8 mouse cellular contexts compared by ENCODE assay signal in genomic region chr15:87623966-87624609, GRCm38 (mm10).
DNase-seq lines count a peak whose midpoint lies in the region; ATAC-seq and TF ChIP-seq lines count a peak whose summit lies in the region.

No protein-coding gene starts in this region.

- intact Hi-C loops in heart, adult 2 months (cut with DNase I), result loop anchor here (10.0 kb wide), 1 partner anchor 931 kb away; no protein-coding TSS in a partner anchor
- intact Hi-C loops in left cerebral cortex, postnatal 36 days (cut with DNase I), result loop anchor here (2.0 to 10.0 kb wide), 4 partner anchors 57 to 911 kb away; no protein-coding TSS in a partner anchor

- peak overlapping the region; percentile 78 for H3K9ac ChIP-seq in embryonic facial prominence, embryonic 13.5 days
- H3K9ac ChIP-seq in heart, adult 2 months (ENCODE audit: low read depth, low read length), result peak overlapping the region; percentile 60
- peak overlapping the region; percentile 83 for H3K9ac ChIP-seq in midbrain, embryonic 11.5 days (ENCODE audit: low read length)

- under 1% methylated on average over 83 of the region's 86 CpGs for WGBS in embryonic facial prominence, embryonic 13.5 days
- WGBS in heart, adult 2 months, result 6% methylated on average over 86 of the region's 86 CpGs
- under 1% methylated on average over 70 of the region's 86 CpGs for WGBS in midbrain, embryonic 11.5 days
- WGBS in small intestine, adult 2 months, result 3% methylated on average over 86 of the region's 86 CpGs

- H3K9me3 ChIP-seq in embryonic facial prominence, embryonic 13.5 days, result no peaks in the 10 kb centered on the region
- H3K9me3 ChIP-seq in midbrain, embryonic 11.5 days (ENCODE audit: control insufficient read depth, low read length), result no peaks in the 10 kb centered on the region

- peak overlapping the region; percentile 28; the same call in 1 of the 2 replicates for H3K27ac ChIP-seq in embryonic facial prominence, embryonic 13.5 days
- no peak overlapping the region for H3K27ac ChIP-seq in heart, adult 2 months
- H3K27ac ChIP-seq in midbrain, embryonic 11.5 days (ENCODE audit: low read depth, low read length), result peak overlapping the region; percentile 51; the same call in 1 of the 2 replicates
- no peak overlapping the region for H3K27ac ChIP-seq in small intestine, adult 2 months (ENCODE audit: insufficient read depth, low read depth, low read length)

- no peaks in the 10 kb centered on the region for H3K79me2 ChIP-seq in heart, adult 2 months (replicated peaks; ENCODE audit: control insufficient read depth, insufficient read depth, low read length)

- H3K4me2 ChIP-seq in embryonic facial prominence, embryonic 13.5 days, result peak overlapping the region; percentile 94
- H3K4me2 ChIP-seq in midbrain, embryonic 11.5 days, result peak overlapping the region; percentile 92

- peak overlapping the region; percentile 67 for H3K4me3 ChIP-seq in embryonic facial prominence, embryonic 13.5 days
- H3K4me3 ChIP-seq in heart, adult 2 months, result no peak overlapping the region
- peak overlapping the region; percentile 76 for H3K4me3 ChIP-seq in midbrain, embryonic 11.5 days (ENCODE audit: low read depth, low read length)
- peak overlapping the region; percentile 36 for H3K4me3 ChIP-seq in small intestine, adult 2 months (ENCODE audit: low read depth, low read length)

- peak; percentile 81 for TF ChIP-seq CTCF in heart, adult 2 months (IDR thresholded peaks at IDR 0.05)
- TF ChIP-seq CTCF in small intestine, adult 2 months (IDR thresholded peaks at IDR 0.05; ENCODE audit: extremely low read depth, insufficient read length, insufficient replicate concordance, low read depth, low read length), result 0 out of 2 replicates have a peak, but pooled peaks have one; percentile 15

- peaks cover 49% of the 10 kb centered on the region for H3K27me3 ChIP-seq in embryonic facial prominence, embryonic 13.5 days
- peaks cover 2% of the 10 kb centered on the region; the same call in 1 of the 2 replicates for H3K27me3 ChIP-seq in heart, adult 2 months (ENCODE audit: control insufficient read depth, insufficient read depth, low read length)
- no peaks in the 10 kb centered on the region for H3K27me3 ChIP-seq in midbrain, embryonic 11.5 days (ENCODE audit: control insufficient read depth, insufficient read depth, low read length)
- H3K27me3 ChIP-seq in small intestine, adult 2 months (ENCODE audit: control insufficient read depth, insufficient read depth, low read length), result peaks cover 8% of the 10 kb centered on the region; the same call in 1 of the 2 replicates

- no peaks in the 10 kb centered on the region for H3K36me3 ChIP-seq in embryonic facial prominence, embryonic 13.5 days
- H3K36me3 ChIP-seq in heart, adult 2 months (ENCODE audit: control insufficient read depth, insufficient read depth, low read length), result no peaks in the 10 kb centered on the region
- no peaks in the 10 kb centered on the region for H3K36me3 ChIP-seq in midbrain, embryonic 11.5 days (ENCODE audit: control insufficient read depth, insufficient read depth, low read length)
- H3K36me3 ChIP-seq in small intestine, adult 2 months (ENCODE audit: control insufficient read depth, insufficient read depth, low read length), result no peaks in the 10 kb centered on the region

- TF ChIP-seq POLR2A in heart, adult 2 months (IDR thresholded peaks at IDR 0.05; ENCODE audit: insufficient read depth, low read depth, low read length), result no peak
- no peak for TF ChIP-seq POLR2A in small intestine, adult 2 months (IDR thresholded peaks at IDR 0.05; ENCODE audit: low read depth, low read length)

- DNase-seq in adrenal gland, postnatal 36 days, result peak; percentile 93 to 95
- peak; percentile 82 for DNase-seq in heart, adult 2 months
- DNase-seq in kidney, adult 18-20 months, result peak; percentile 86
- DNase-seq in left cerebral cortex, postnatal 36 days (ENCODE audit: low spot score in 2 of 2), result peak; percentile 91 to 93
- peak; percentile 98 for DNase-seq in midbrain, embryonic 11.5 days (ENCODE audit: low spot score, missing footprints)
- DNase-seq in c-Kit-positive CD71-positive TER-119-positive erythroid progenitor cells, embryonic 14.5 days (ENCODE audit: low spot score), result no peak

- no peak for TF ChIP-seq EP300 in heart, adult 2 months (IDR thresholded peaks at IDR 0.05; ENCODE audit: insufficient read depth, low read depth, low read length)

- ATAC-seq in embryonic facial prominence, embryonic 13.5 days (ENCODE audit: insufficient number of reproducible peaks, insufficient read depth, low FRiP score, low TSS enrichment, low read depth), result peak; percentile 84
- ATAC-seq in midbrain, embryonic 11.5 days (ENCODE audit: low FRiP score), result peak; percentile 92

- peaks cover 7% of the 10 kb centered on the region for H3K4me1 ChIP-seq in embryonic facial prominence, embryonic 13.5 days
- no peaks in the 10 kb centered on the region for H3K4me1 ChIP-seq in heart, adult 2 months (ENCODE audit: control insufficient read depth, insufficient read depth, low read length)
- peaks cover 19% of the 10 kb centered on the region for H3K4me1 ChIP-seq in midbrain, embryonic 11.5 days (ENCODE audit: control insufficient read depth, insufficient read depth, low read length)
- H3K4me1 ChIP-seq in small intestine, adult 2 months (ENCODE audit: control insufficient read depth, insufficient read depth, insufficient read length, low read length), result 0 out of 2 replicates have a peak, but pooled peaks cover 2% of the 10 kb centered on the region

Comparison
In these comparisons a context has a peak if more than half of its experiments do, and no peak if none do; other contexts are left out.
1. H3K27ac ChIP-seq: peak in embryonic facial prominence, embryonic 13.5 days (single experiment) and midbrain, embryonic 11.5 days (single experiment); none in heart, adult 2 months (single experiment) and small intestine, adult 2 months (single experiment).
2. Peak in every context shown above with its lines, with median percentiles within 50 percentile points of each other: H3K9ac ChIP-seq.